Mouse (Mus musculus): ENCODE measurements around the gene Ctnna3. TPM values are rescaled to one million over a fixed set of nuclear protein-coding genes. Genes with fewer than 3 reads are reported as not detected.

The Ctnna3 gene
- polyA plus RNA-seq, 1 experiment: 0.17 TPM

DNA sequence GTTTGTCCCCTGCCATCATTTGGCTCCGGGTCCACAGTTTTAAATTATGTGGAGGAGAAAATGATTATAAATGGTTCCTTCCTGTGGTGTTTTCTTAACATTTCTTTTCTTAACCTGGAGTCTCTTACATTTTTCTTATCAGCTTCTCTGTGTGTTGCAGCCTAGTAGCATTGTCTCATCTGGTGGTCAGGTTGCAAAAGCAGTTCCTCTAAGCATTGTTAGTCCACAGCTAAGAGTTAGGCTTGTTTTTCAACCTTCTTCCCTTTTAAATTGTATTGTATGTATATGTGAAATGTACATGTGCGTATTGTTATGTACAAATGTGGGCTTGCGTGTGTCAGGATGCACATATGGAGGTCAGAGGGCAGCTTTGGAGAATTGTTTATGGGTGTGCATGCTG is 220.4 kb downstream of the Ctnna3 start:
- no peaks in the 10 kb centered on the region for H3K79me2 ChIP-seq (ENCODE audit: control insufficient read depth, insufficient read depth)
- H3K4me3 ChIP-seq: no peak overlapping the region
- H3ac ChIP-seq (ENCODE audit: control insufficient read depth, insufficient read length): no peak overlapping the region
- no peaks in the 10 kb centered on the region for H3K36me3 ChIP-seq (ENCODE audit: control insufficient read depth, insufficient read depth)
- peaks cover 5% of the 10 kb centered on the region for H3K27me3 ChIP-seq (ENCODE audit: control insufficient read depth, insufficient read depth, insufficient read length)
- H3K4me2 ChIP-seq (ENCODE audit: low read depth): no peak overlapping the region
- TF ChIP-seq USF1 (IDR thresholded peaks at IDR 0.05; ENCODE audit: low read depth): no peak
- TF ChIP-seq POLR2AphosphoS2 (IDR thresholded peaks at IDR 0.05; ENCODE audit: insufficient read length, low read depth): no peak
- TF ChIP-seq TCF3 (IDR thresholded peaks at IDR 0.05; ENCODE audit: insufficient read length, low read depth): no peak
- no peak for TF ChIP-seq MYOD1 (IDR thresholded peaks at IDR 0.05; ENCODE audit: control insufficient read depth in 1 of 3, insufficient read length in 2 of 3, low read depth in 2 of 3)
- no peak for TF ChIP-seq SRF (IDR thresholded peaks at IDR 0.05; ENCODE audit: control insufficient read depth, insufficient read length, low read depth)
- no peak for TF ChIP-seq REST (IDR thresholded peaks at IDR 0.05; ENCODE audit: insufficient read depth, insufficient read length)
- TF ChIP-seq MYOG (IDR thresholded peaks at IDR 0.05; ENCODE audit: control insufficient read depth in 1 of 3, insufficient read depth in 1 of 3, insufficient read length in 2 of 3, low read depth in 2 of 3): no peak
- no peak for TF ChIP-seq E2F4 (IDR thresholded peaks at IDR 0.05; ENCODE audit: insufficient read depth)

DNA sequence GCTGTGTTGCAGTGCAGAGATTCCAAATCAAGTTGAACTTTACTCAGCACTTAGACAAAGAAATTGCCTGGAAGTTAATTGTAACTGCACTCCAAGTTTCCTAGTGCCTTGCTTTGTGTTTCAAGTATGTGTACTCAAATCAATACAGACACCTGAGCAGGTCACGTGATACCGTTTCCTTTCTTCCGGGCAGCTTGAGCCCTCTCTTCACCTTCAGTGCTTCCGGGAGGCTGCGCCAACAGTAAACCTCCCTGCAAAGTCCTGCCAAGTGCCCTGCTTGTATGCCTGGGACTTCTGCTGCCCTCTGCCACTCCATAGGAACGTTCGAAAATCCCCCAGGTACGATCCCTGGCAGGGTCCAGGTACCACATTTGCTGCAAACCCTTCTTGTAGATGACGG is 223.0 kb downstream of the Ctnna3 start:
- Histone ChIP-seq H3K79me2 (ENCODE audit: control insufficient read depth, insufficient read depth) (no peaks in the 10 kb centered on the region), H3ac (ENCODE audit: control insufficient read depth, insufficient read length) (no peak overlapping the region), H3K4me3 (no peak overlapping the region), H3K36me3 (ENCODE audit: control insufficient read depth, insufficient read depth) (no peaks in the 10 kb centered on the region), H3K4me2 (ENCODE audit: low read depth) (no peak overlapping the region), H3K27me3 (ENCODE audit: control insufficient read depth, insufficient read depth, insufficient read length) (no peaks in the 10 kb centered on the region)
- TF ChIP-seq POLR2A (IDR thresholded peaks at IDR 0.05; ENCODE audit: insufficient read length, low read depth): no peak
- TF ChIP-seq MYOG (IDR thresholded peaks at IDR 0.05; ENCODE audit: control insufficient read depth in 1 of 3, insufficient read depth in 1 of 3, insufficient read length in 2 of 3, low read depth in 2 of 3): no peak
- no peak for TF ChIP-seq MYOD1 (IDR thresholded peaks at IDR 0.05; ENCODE audit: control insufficient read depth in 1 of 3, insufficient read length in 2 of 3, low read depth in 2 of 3)
- no peak for TF ChIP-seq POLR2AphosphoS2 (IDR thresholded peaks at IDR 0.05; ENCODE audit: insufficient read length, low read depth)

DNA sequence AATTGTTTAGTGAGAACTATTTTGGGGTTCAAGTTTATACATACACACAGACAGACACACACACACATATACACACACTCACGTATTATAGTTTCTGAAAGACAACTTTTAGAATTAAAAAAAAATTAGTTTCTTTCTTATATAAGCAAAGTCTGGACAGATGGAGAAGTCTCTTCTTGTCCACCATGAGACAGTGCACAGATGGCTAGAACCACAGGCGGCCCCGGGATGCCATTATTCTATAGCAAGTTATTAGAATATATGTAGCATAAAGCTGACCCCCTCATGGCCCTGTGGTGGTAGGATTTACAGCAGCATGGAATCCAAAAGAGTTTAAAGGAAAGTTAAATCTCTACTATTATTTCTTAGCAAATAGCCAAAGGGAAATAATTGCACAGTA is 223.7 kb downstream of the Ctnna3 start:
- no peak overlapping the region for H3K4me2 ChIP-seq (ENCODE audit: low read depth)
- H3K27me3 ChIP-seq (ENCODE audit: control insufficient read depth, insufficient read depth, insufficient read length): no peaks in the 10 kb centered on the region
- H3ac ChIP-seq (ENCODE audit: control insufficient read depth, insufficient read length): no peak overlapping the region
- no peaks in the 10 kb centered on the region for H3K79me2 ChIP-seq (ENCODE audit: control insufficient read depth, insufficient read depth)
- no peak for TF ChIP-seq MYOD1 (IDR thresholded peaks at IDR 0.05; ENCODE audit: control insufficient read depth in 1 of 3, insufficient read length in 2 of 3, low read depth in 2 of 3)
- H3K36me3 ChIP-seq (ENCODE audit: control insufficient read depth, insufficient read depth): no peaks in the 10 kb centered on the region
- H3K4me3 ChIP-seq: no peak overlapping the region

DNA sequence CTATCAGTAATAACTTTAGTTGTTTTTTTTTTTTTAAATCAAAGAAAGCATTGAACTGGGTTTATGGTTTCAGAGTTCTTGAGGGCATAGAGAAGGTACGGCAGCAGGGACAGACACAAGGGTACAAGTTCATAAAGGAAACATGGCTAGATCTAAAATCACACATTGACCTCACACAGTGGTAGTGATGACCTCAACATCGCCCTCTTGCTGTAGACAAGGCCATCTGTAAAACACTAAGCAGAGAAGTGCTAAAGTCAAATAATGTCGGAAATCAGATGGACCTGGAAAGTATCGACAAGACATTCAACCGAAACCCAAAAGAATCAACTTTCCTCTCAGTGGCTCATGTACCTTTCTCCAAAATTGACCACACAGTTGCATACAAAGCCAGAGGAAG is 224.7 kb downstream of the Ctnna3 start:
- no peak for TF ChIP-seq CEBPB (IDR thresholded peaks at IDR 0.05; ENCODE audit: insufficient read depth, poor library complexity, severe bottlenecking)
- no peak for TF ChIP-seq POLR2AphosphoS2 (IDR thresholded peaks at IDR 0.05; ENCODE audit: insufficient read length, low read depth)
- TF ChIP-seq REST (IDR thresholded peaks at IDR 0.05; ENCODE audit: insufficient read depth, insufficient read length): no peak
- TF ChIP-seq SRF (IDR thresholded peaks at IDR 0.05; ENCODE audit: control insufficient read depth, insufficient read length, low read depth): no peak
- TF ChIP-seq MAX (IDR thresholded peaks at IDR 0.05; ENCODE audit: low read depth): no peak
- no peak for TF ChIP-seq MYOD1 (IDR thresholded peaks at IDR 0.05; ENCODE audit: control insufficient read depth in 1 of 3, insufficient read length in 2 of 3, low read depth in 2 of 3)
- no peaks in the 10 kb centered on the region for H3K27me3 ChIP-seq (ENCODE audit: control insufficient read depth, insufficient read depth, insufficient read length)
- H3K4me3 ChIP-seq: no peak overlapping the region
- no peak overlapping the region for H3ac ChIP-seq (ENCODE audit: control insufficient read depth, insufficient read length)
- no peaks in the 10 kb centered on the region for H3K79me2 ChIP-seq (ENCODE audit: control insufficient read depth, insufficient read depth)
- H3K36me3 ChIP-seq (ENCODE audit: control insufficient read depth, insufficient read depth): no peaks in the 10 kb centered on the region
- no peak overlapping the region for H3K4me2 ChIP-seq (ENCODE audit: low read depth)

DNA sequence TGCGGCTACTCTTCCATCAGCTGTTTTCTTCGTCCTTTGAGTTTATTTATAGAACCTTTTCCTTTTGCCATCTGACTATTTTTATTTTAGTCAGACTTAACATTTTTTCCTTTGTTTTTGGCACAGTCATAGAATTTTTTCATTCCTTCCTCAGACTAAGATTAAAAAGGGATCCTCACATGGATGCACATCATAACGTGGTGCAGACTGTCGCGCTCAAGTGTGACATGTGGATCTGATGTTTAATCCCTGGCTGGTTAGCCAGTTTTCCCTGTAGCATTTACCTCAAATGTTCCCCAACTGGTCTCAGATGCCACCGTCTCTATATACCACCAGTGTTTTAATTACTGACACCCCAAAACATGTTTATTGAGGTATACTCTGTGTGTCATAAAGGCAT is 246.4 kb downstream of the Ctnna3 start:
- no peaks in the 10 kb centered on the region for H3K36me3 ChIP-seq (ENCODE audit: control insufficient read depth, insufficient read depth)
- H3ac ChIP-seq (ENCODE audit: control insufficient read depth, insufficient read length): no peak overlapping the region
- H3K27me3 ChIP-seq (ENCODE audit: control insufficient read depth, insufficient read depth, insufficient read length): no peaks in the 10 kb centered on the region
- H3K4me2 ChIP-seq (ENCODE audit: low read depth): no peak overlapping the region
- TF ChIP-seq USF1 (IDR thresholded peaks at IDR 0.05; ENCODE audit: low read depth) (no peak), CEBPB (IDR thresholded peaks at IDR 0.05; ENCODE audit: insufficient read depth, poor library complexity, severe bottlenecking) (no peak), E2F4 (IDR thresholded peaks at IDR 0.05; ENCODE audit: insufficient read depth) (no peak), SRF (IDR thresholded peaks at IDR 0.05; ENCODE audit: control insufficient read depth, insufficient read length, low read depth) (no peak), POLR2A (IDR thresholded peaks at IDR 0.05; ENCODE audit: insufficient read length, low read depth) (no peak), REST (IDR thresholded peaks at IDR 0.05; ENCODE audit: insufficient read depth, insufficient read length) (no peak), MAX (IDR thresholded peaks at IDR 0.05; ENCODE audit: low read depth) (no peak), TCF12 (IDR thresholded peaks at IDR 0.05; ENCODE audit: insufficient read depth, poor library complexity, severe bottlenecking) (no peak), POLR2AphosphoS2 (IDR thresholded peaks at IDR 0.05; ENCODE audit: insufficient read length, low read depth) (no peak), MYOG (IDR thresholded peaks at IDR 0.05; ENCODE audit: control insufficient read depth in 1 of 3, insufficient read depth in 1 of 3, insufficient read length in 2 of 3, low read depth in 2 of 3) (no peak), MYOD1 (IDR thresholded peaks at IDR 0.05; ENCODE audit: control insufficient read depth in 1 of 3, insufficient read length in 2 of 3, low read depth in 2 of 3) (no peak), TCF3 (IDR thresholded peaks at IDR 0.05; ENCODE audit: insufficient read length, low read depth) (no peak)
- no peaks in the 10 kb centered on the region for H3K79me2 ChIP-seq (ENCODE audit: control insufficient read depth, insufficient read depth)
- H3K4me3 ChIP-seq: no peak overlapping the region

Measured in myocyte (in vitro differentiated cells).